Mouse (Mus musculus): ENCODE measurements around the gene Myo10. TPM values are rescaled to one million over a fixed set of nuclear protein-coding genes. Genes with fewer than 3 reads are reported as not detected.

Gene Myo10
- polyA plus RNA-seq, 1 experiment, result not detected

DNA sequence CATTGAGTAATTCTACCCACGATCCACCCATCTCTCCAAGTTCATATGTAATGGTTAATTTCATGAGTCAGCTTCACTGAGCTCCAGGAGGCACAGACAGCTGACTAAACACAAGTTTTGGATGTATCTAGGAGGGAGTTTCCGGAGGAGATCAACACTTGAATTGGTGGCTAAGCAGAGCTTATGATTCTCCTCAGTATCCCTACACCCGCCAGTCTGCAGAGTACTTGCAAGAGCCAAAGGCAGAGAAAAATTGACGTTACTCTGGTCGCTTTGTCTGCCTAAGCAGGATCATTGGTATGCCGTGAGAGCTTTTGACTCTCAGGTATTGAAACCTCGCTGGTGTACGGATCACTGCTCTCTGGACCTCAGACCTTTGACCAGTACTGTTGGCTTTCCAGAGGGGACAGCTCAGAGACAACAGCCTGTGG is 204.2 kb downstream of the Myo10 start:
- TF ChIP-seq GATA1 (IDR thresholded peaks at IDR 0.05; ENCODE audit: low read length), result no peak

DNA sequence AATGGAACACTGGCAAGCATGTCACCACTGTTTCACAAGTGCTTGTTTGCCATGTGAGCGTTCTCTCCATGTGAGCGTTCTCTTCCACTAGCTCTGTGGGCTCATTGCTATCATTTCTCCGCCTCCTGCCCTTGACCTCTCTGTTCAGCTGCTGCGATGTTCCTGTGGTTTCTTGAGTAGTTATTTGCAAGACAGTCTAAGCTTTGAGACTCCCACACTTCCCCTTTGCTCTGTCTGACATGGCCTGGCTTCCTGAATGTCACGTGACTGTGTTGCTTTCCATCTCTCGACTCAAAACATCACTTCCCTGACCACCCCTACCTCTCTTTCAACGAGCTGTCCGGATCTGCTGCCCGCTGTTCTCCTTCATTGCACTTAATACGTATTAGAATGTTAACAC is 206.1 kb downstream of the Myo10 start:
- no peak for TF ChIP-seq GATA1 (IDR thresholded peaks at IDR 0.05; ENCODE audit: low read length)

- no peak for TF ChIP-seq GATA1 (IDR thresholded peaks at IDR 0.05; ENCODE audit: low read length)
These were observed 208.1 kb downstream of the Myo10 start for GRCm38 (mm10) chr15:25830426-25830825.

GRCm38 (mm10) chr15:25834282-25834681 is 212.0 kb downstream of the Myo10 start:
- TF ChIP-seq GATA1 (IDR thresholded peaks at IDR 0.05; ENCODE audit: low read length), result no peak

- TF ChIP-seq GATA1 (IDR thresholded peaks at IDR 0.05; ENCODE audit: low read length), result no peak
These were observed 212.8 kb downstream of the Myo10 start for GRCm38 (mm10) chr15:25834920-25835674.

DNA sequence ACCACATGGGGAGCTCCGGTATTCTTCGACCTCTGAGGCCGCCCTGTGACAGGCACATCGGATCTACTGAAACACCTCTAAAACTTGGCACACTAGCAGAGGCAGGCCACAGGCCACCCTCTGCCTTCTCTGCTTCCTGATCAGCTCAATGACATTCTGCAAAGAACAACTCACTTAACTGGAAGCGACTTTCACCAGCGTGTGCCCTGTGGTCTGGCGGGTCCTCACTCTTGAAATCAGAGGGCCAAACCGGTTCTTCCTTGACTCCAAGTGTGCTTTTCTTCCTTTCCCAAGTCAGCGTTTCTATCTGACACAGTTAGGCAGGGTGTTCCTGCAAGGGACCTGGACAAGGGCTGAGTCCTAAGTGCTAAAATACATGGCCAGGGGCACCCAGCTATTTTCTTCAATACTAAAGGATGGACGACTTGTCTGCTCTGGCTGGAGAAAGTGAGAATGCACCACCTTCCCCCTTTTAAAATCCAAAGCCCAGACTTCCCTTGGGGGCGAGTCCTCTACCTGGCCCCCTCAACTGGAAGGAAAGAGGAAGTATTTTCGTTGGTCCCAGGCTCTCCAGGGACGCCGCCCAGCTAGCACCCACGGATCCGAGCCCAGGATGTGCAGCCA is 220.2 kb downstream of the Myo10 start:
- no peak for TF ChIP-seq GATA1 (IDR thresholded peaks at IDR 0.05; ENCODE audit: low read length)

DNA sequence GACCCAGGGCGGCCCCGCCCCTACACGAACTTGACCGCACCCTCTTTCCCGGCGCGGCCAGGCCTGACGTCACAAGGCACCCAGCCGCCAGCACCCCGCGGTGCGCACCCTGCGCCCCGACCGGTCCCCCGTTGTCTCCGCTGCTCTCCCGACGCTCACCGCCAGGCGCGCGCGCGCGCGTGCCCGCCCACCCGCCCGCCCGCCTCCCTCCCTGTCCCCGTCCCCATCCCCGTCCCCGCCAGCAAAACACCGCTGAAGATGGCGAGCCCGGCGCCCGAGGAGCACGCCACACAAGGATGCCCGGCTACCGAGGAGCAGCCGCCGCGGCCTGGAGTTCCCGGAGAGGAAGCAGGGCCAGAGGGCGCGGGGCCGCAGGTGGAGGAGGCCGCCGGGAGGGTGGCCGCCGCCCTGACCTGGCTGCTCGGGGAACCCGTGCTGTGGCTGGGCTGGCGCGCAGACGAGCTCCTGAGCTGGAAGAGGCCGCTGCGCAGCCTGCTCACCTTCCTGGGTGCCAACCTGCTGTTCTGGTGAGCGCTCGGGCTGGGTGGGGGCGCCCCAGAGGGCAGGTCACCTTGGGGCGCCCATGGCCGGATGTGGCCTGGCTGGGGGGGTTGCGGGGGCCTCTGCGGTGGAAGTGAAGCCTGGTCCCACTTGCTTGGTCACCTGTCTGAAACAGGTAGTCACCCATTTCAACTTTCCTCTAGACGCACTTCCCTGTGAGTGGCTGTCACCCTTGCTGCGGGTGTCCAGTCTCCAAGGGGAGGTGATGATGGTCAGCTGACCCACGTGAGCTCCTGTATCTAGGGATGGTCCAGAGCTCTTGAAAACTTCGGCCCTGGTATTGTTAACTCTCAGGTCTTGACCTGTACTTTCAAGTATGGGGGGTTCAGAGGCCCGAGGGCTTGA is 221.0 kb downstream of the Myo10 start, which contains the start of gene Retreg1:
TSS of gene Retreg1 (plus strand) at position 95 of the 906 bp plus-strand sequence.
- TF ChIP-seq GATA1 (IDR thresholded peaks at IDR 0.05; ENCODE audit: low read length), result no peak

GRCm38 (mm10) chr15:25844013-25844570 is 221.8 kb downstream of the Myo10 start:
- no peak for TF ChIP-seq GATA1 (IDR thresholded peaks at IDR 0.05; ENCODE audit: low read length)

- TF ChIP-seq GATA1 (IDR thresholded peaks at IDR 0.05; ENCODE audit: low read length), result no peak
These were observed 222.4 kb downstream of the Myo10 start for GRCm38 (mm10) chr15:25844771-25845170.

- TF ChIP-seq GATA1 (IDR thresholded peaks at IDR 0.05; ENCODE audit: low read length), result no peak
These were observed 225.3 kb downstream of the Myo10 start for GRCm38 (mm10) chr15:25847576-25848168.

- TF ChIP-seq GATA1 (IDR thresholded peaks at IDR 0.05; ENCODE audit: low read length), result no peak
These were observed 228.2 kb downstream of the Myo10 start for GRCm38 (mm10) chr15:25850552-25850951.

- no peak for TF ChIP-seq GATA1 (IDR thresholded peaks at IDR 0.05; ENCODE audit: low read length)
These were observed 232.1 kb downstream of the Myo10 start for GRCm38 (mm10) chr15:25854270-25854904.

DNA sequence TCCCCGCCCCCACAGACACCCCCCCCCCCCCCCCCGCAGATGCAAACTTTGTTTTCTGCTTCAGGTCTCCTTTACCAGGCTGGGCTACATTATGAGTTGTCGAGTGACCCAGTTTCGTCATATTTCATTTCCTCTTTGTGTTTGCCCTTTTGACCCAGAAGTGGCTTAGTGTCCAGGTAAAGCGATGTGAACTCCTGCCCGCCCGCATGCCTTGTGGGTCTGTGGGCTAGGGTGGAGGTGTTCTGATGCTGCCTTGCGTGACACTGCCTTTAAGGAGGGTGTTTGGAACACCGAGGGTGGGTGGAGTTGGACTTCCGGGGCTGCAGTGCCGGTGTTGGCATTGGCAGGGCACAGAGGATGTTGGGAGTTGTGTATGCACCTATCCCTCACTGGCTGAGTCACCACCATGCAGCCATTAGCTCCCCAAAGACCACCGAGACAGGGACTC is 236.3 kb downstream of the Myo10 start:
- TF ChIP-seq GATA1 (IDR thresholded peaks at IDR 0.05; ENCODE audit: low read length), result no peak

DNA sequence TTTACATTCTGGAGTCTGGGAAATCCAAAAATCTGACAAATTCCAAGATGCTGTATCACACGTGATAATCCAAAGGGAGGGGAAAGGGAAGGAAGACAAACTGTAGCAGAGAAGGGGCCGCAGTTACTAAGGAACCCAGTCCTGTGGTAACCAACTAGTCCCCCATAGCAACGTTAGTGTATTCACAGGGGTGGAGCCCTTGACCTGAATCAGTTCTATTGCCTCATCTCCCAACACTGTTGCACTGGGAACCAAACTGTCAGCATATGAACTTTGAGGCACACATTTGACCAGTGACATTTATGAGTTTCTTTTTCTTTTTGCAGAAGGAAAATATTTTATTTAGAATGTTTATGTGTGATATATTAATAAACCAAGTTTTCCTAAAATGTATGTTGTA is 237.1 kb downstream of the Myo10 start:
- no peak for TF ChIP-seq GATA1 (IDR thresholded peaks at IDR 0.05; ENCODE audit: low read length)

DNA sequence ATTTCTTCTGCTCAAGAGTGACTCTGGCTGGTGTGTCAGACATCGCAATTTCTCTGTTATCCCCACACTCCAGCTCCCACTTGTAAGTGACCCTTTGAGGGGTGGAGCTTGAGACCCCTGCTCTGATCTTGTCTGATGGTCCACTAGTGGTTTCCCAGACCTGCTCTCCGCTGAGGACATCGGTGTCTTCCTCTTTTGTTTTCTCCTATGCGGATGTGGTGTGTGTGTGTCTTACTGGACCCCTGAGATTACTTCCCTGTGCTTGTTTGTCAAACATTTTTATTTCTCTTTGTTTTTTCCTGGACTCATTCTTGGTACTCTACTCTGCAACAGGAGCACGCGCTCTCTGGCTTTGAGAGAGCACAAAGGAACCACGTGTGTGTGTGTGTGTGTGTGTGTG is 239.6 kb downstream of the Myo10 start:
- no peak for TF ChIP-seq GATA1 (IDR thresholded peaks at IDR 0.05; ENCODE audit: low read length)

Other genes with a start within 250 kb of the Myo10 start
- not detected in 2 replicates for gene Basp1, start 208.8 kb upstream of the Myo10 start, polyA plus RNA-seq (2012)
- gene Retreg1, start 220.7 kb downstream of the Myo10 start, polyA plus RNA-seq (2012), result not detected in 2 replicates

Data from G1E-ER4 (cell line).